Mouse (Mus musculus): ENCODE measurements around the gene Baz1b. TPM values are rescaled to one million over a fixed set of nuclear protein-coding genes. Genes with fewer than 3 reads are reported as not detected.

The Baz1b gene
- total and polyA plus RNA-seq, 3 experiments, result 67.9 to 232 (median 187) TPM

DNA sequence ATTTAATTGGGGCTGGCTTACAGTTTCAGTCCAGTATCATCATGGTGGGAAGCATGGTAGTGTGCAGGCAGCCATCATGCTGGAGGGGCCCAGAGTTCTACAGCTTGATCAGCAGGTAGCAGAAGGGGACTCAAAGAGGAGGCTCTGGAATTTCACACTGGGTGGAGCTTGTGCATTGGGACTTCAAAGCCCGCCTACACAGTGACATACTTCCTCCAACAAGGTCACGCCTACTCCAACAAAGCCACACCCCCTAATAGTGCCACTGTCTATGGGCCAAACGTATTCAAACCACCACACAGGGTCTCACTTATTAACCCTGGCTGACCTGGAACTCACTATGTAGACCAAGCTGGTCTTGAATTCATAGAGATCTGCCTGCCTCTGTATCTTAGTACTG, 69.1 kb downstream of the Baz1b start:
- TF ChIP-seq POLR2AphosphoS5 (IDR thresholded peaks at IDR 0.05; ENCODE audit: insufficient replicate concordance, low read depth, low read length) (no peak), CTCF (IDR thresholded peaks at IDR 0.05; ENCODE audit: low read depth, low read length) (no peak), TAL1 (conservative IDR thresholded peaks at IDR 0.05; ENCODE audit: low read depth, low read length) (no peak), GATA2 (IDR thresholded peaks at IDR 0.05; ENCODE audit: borderline replicate concordance, low read depth, low read length) (no peak), GATA1 (IDR thresholded peaks at IDR 0.05; ENCODE audit: borderline replicate concordance, low read length) (no peak)

DNA sequence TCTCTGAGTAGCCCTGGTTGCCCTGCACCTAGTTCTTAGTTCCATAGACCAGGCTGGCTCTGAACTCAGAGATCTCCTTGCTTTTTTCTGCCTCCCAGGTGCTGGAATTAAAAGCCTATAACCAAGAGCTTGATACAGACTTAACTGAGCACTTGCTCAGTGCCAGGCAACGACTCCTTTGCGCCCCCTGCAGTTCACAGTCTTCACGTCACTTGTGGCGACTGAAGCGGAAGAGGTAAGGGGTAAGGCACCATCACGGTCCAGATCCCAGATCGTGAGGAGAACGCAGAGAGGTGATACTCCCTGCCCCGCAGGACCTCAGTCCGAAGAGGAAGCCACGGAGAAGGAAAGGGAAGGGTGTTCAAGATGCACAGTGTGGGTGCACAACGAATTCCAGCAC, 70.5 kb downstream of the Baz1b start:
- Histone ChIP-seq H3K27me3 (ENCODE audit: insufficient read depth, low read length) (peaks cover 30% of the 10 kb centered on the region), H3K4me1 (ENCODE audit: insufficient read depth, low read depth, low read length) (peaks cover 8% of the 10 kb centered on the region; the same call in 1 of the 2 replicates), H3K36me3 (replicated peaks) (no peaks in the 10 kb centered on the region), H3K9me3 (replicated peaks) (peaks cover 6% of the 10 kb centered on the region), H3K4me3 (ENCODE audit: low read depth, low read length) (no peak overlapping the region)
- DNase-seq (ENCODE audit: low spot score) (no peak), ATAC-seq (ENCODE audit: extremely low read depth, insufficient number of reproducible peaks, low FRiP score, poor library complexity, severe bottlenecking) (no peak)
- TF ChIP-seq GATA2 (IDR thresholded peaks at IDR 0.05; ENCODE audit: borderline replicate concordance, low read depth, low read length) (no peak), TAL1 (conservative IDR thresholded peaks at IDR 0.05; ENCODE audit: low read depth, low read length) (no peak), POLR2AphosphoS5 (IDR thresholded peaks at IDR 0.05; ENCODE audit: insufficient replicate concordance, low read depth, low read length) (no peak), GATA1 (IDR thresholded peaks at IDR 0.05; ENCODE audit: borderline replicate concordance, low read length) (no peak), CTCF (IDR thresholded peaks at IDR 0.05; ENCODE audit: low read depth, low read length) (no peak)

More for the DNA sequence above, 69.1 kb downstream of the Baz1b start:
- H3K36me3 ChIP-seq (replicated peaks), result no peaks in the 10 kb centered on the region
- H3K27me3 ChIP-seq (ENCODE audit: insufficient read depth, low read length), result peaks cover 31% of the 10 kb centered on the region
- peaks cover 11% of the 10 kb centered on the region for H3K4me1 ChIP-seq (ENCODE audit: insufficient read depth, low read depth, low read length)
- H3K4me3 ChIP-seq (ENCODE audit: low read depth, low read length), result no peak overlapping the region
- ATAC-seq (ENCODE audit: extremely low read depth, insufficient number of reproducible peaks, low FRiP score, poor library complexity, severe bottlenecking) (no peak), DNase-seq (ENCODE audit: low spot score) (no peak)
- H3K9me3 ChIP-seq (replicated peaks), result peaks cover 6% of the 10 kb centered on the region

DNA sequence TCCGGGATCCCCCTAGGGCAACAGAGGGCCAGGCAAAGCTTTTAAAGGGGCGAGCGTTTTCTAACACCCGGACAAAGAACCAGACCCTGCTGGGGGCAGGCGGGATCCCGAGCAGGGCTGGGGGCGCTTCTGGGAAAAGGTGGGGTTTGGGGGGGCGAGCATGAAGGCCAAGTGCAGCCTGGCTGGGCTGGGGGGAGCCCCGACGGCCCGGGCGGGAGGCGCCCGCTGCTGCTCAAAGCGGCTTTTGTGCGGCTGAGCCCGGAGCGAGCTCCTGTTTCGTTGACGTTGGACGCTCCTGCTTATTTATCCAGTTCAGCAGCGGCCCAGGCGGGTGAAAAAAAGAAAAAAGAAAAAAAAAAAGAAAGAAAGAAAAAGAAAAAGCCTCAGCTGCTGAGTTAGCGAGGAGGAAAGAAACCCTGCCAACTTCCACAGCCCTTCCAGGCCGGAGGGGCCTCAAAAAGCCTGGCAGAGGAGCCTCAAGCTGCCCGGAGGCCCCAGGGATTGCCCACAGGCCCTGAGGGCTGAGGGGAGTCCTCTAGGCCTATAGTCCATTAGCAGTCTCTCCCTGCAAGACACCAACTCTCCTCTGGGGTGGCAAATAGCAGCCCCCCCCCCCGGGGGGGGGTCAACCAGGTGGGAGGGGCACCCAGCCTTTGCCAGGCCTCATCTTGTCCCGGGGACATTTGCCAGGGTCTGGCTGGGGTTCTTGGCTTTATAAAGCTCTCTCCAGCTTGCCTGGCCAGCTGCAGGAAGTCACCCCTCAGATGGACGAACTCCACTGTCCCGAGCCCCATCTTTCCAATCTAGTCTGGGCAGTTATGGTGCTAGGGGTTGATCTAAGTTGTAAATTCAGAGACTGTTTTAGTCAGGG, 71.5 kb downstream of the Baz1b start:
- peaks cover 30% of the 10 kb centered on the region for H3K27me3 ChIP-seq (ENCODE audit: insufficient read depth, low read length)
- H3K9me3 ChIP-seq (replicated peaks), result peaks cover 6% of the 10 kb centered on the region
- ATAC-seq (ENCODE audit: extremely low read depth, insufficient number of reproducible peaks, low FRiP score, poor library complexity, severe bottlenecking), result no peak
- TF ChIP-seq POLR2AphosphoS5 (IDR thresholded peaks at IDR 0.05; ENCODE audit: insufficient replicate concordance, low read depth, low read length) (no peak), TAL1 (conservative IDR thresholded peaks at IDR 0.05; ENCODE audit: low read depth, low read length) (no peak)
- no peaks in the 10 kb centered on the region for H3K36me3 ChIP-seq (replicated peaks)
- H3K4me3 ChIP-seq (ENCODE audit: low read depth, low read length), result no peak overlapping the region
- H3K4me1 ChIP-seq (ENCODE audit: insufficient read depth, low read depth, low read length), result peaks cover 8% of the 10 kb centered on the region; the same call in 1 of the 2 replicates
- DNase-seq (ENCODE audit: low spot score), result no peak

DNA sequence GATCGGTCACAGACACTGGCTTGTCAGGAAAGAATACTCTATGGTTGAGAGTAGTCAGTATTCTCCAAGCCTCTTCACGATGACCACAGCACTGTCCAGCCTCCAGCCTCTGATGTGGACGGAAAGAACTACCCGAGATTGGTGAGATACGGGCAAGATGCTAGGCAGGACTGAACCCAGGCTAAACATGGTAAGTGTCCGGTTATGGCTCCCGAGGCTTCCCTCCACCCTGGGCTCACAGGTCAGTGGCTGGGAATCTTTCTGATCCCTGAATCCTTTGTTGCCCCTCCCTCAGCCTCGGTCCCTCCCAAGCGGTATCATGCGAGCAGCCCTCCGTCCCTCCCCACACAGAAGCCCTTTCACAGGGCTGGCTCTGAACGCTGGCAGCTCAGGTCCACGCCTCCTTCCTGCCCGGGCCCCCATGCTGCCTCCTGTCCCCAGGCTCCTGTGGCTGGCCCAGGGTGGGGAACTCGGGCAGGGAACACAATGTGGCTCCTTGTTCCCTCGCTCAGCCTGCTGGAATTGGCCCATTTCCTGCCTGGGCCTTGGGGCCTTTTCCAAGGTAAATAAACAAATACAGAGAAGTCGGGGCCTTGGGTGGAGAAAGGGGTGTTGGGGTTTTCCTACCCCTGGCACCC, 76.9 kb downstream of the Baz1b start:
- ATAC-seq (ENCODE audit: extremely low read depth, insufficient number of reproducible peaks, low FRiP score, poor library complexity, severe bottlenecking) (no peak), DNase-seq (ENCODE audit: low spot score) (no peak)
- no peak overlapping the region for H3K4me3 ChIP-seq (ENCODE audit: low read depth, low read length)
- TF ChIP-seq GATA2 (IDR thresholded peaks at IDR 0.05; ENCODE audit: borderline replicate concordance, low read depth, low read length) (no peak), POLR2AphosphoS5 (IDR thresholded peaks at IDR 0.05; ENCODE audit: insufficient replicate concordance, low read depth, low read length) (no peak), GATA1 (IDR thresholded peaks at IDR 0.05; ENCODE audit: borderline replicate concordance, low read length) (no peak), CTCF (IDR thresholded peaks at IDR 0.05; ENCODE audit: low read depth, low read length) (no peak), TAL1 (conservative IDR thresholded peaks at IDR 0.05; ENCODE audit: low read depth, low read length) (no peak)
- peaks cover 19% of the 10 kb centered on the region; the same call in 1 of the 2 replicates for H3K27me3 ChIP-seq (ENCODE audit: insufficient read depth, low read length)
- H3K4me1 ChIP-seq (ENCODE audit: insufficient read depth, low read depth, low read length), result no peaks in the 10 kb centered on the region
- no peaks in the 10 kb centered on the region for H3K36me3 ChIP-seq (replicated peaks)
- no peaks in the 10 kb centered on the region for H3K9me3 ChIP-seq (replicated peaks)

DNA sequence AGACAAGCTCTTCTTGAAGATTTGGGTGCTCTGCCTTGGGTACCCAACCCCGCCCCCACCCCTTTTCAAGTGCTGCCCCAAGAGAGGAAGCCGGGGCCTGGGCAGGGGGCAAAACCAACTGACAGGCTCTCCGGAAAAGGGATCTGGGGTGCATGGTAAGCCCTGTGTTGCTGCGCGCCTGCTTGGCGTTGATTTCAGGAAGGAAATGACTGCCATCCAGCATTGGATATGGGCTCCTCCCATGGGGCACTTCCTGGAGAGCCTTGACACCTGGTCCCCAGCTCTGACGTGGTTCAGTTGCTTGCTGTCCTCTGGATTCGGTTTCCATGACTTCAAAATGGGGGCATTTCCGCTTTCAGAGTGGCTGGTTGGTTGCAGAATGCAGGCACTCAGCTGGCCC, 77.5 kb downstream of the Baz1b start:
- H3K9me3 ChIP-seq (replicated peaks), result no peaks in the 10 kb centered on the region
- TF ChIP-seq GATA1 (IDR thresholded peaks at IDR 0.05; ENCODE audit: borderline replicate concordance, low read length) (no peak), POLR2AphosphoS5 (IDR thresholded peaks at IDR 0.05; ENCODE audit: insufficient replicate concordance, low read depth, low read length) (no peak), GATA2 (IDR thresholded peaks at IDR 0.05; ENCODE audit: borderline replicate concordance, low read depth, low read length) (no peak), TAL1 (conservative IDR thresholded peaks at IDR 0.05; ENCODE audit: low read depth, low read length) (no peak), CTCF (IDR thresholded peaks at IDR 0.05; ENCODE audit: low read depth, low read length) (no peak)
- no peak for DNase-seq (ENCODE audit: low spot score)
- H3K4me1 ChIP-seq (ENCODE audit: insufficient read depth, low read depth, low read length), result no peaks in the 10 kb centered on the region
- no peaks in the 10 kb centered on the region for H3K36me3 ChIP-seq (replicated peaks)
- no peak for ATAC-seq (ENCODE audit: extremely low read depth, insufficient number of reproducible peaks, low FRiP score, poor library complexity, severe bottlenecking)
- H3K4me3 ChIP-seq (ENCODE audit: low read depth, low read length), result no peak overlapping the region
- H3K27me3 ChIP-seq (ENCODE audit: insufficient read depth, low read length), result peaks cover 17% of the 10 kb centered on the region; the same call in 1 of the 2 replicates

DNA sequence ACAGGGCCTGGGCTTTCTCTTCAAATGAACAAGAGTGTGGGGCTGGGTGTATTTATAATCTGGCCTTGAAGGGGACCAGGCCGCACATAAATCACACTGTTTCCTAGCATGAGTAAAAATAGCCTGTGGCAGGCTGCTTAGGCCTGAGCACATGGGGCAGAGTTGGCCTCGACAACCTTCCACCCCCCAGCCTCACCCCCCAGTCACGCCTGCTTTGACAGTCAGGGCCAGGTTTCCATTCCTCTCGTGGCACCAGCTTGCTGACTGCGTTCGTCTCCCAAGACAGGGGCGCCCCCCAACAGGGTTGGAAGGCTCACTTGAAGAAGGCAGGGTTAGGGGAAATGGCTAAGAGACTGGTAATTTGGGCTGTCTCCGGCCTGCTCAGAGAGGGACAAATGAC, 82.4 kb downstream of the Baz1b start:
- DNase-seq (ENCODE audit: low spot score) (no peak), ATAC-seq (ENCODE audit: extremely low read depth, insufficient number of reproducible peaks, low FRiP score, poor library complexity, severe bottlenecking) (no peak)
- no peak for TF ChIP-seq GATA2 (IDR thresholded peaks at IDR 0.05; ENCODE audit: borderline replicate concordance, low read depth, low read length)
- TF ChIP-seq CTCF (IDR thresholded peaks at IDR 0.05; ENCODE audit: low read depth, low read length), result no peak
- TF ChIP-seq TAL1 (conservative IDR thresholded peaks at IDR 0.05; ENCODE audit: low read depth, low read length), result no peak
- TF ChIP-seq POLR2AphosphoS5 (IDR thresholded peaks at IDR 0.05; ENCODE audit: insufficient replicate concordance, low read depth, low read length), result no peak
- TF ChIP-seq GATA1 (IDR thresholded peaks at IDR 0.05; ENCODE audit: borderline replicate concordance, low read length), result no peak
- no peaks in the 10 kb centered on the region for H3K9me3 ChIP-seq (replicated peaks)
- H3K4me3 ChIP-seq (ENCODE audit: low read depth, low read length), result no peak overlapping the region
- H3K4me1 ChIP-seq (ENCODE audit: insufficient read depth, low read depth, low read length), result no peaks in the 10 kb centered on the region
- no peaks in the 10 kb centered on the region for H3K36me3 ChIP-seq (replicated peaks)
- peaks cover 6% of the 10 kb centered on the region; the same call in 1 of the 2 replicates for H3K27me3 ChIP-seq (ENCODE audit: insufficient read depth, low read length)
